Mouse (Mus musculus) heart, adult 11 months (tissue): Measurements from ENCODE around the gene Bcl11a.

Experiments used
- DNase-seq: peaks from one replicate; pipeline ENCODE4 v3.0.0; 2022

Bcl11a gene

DNA sequence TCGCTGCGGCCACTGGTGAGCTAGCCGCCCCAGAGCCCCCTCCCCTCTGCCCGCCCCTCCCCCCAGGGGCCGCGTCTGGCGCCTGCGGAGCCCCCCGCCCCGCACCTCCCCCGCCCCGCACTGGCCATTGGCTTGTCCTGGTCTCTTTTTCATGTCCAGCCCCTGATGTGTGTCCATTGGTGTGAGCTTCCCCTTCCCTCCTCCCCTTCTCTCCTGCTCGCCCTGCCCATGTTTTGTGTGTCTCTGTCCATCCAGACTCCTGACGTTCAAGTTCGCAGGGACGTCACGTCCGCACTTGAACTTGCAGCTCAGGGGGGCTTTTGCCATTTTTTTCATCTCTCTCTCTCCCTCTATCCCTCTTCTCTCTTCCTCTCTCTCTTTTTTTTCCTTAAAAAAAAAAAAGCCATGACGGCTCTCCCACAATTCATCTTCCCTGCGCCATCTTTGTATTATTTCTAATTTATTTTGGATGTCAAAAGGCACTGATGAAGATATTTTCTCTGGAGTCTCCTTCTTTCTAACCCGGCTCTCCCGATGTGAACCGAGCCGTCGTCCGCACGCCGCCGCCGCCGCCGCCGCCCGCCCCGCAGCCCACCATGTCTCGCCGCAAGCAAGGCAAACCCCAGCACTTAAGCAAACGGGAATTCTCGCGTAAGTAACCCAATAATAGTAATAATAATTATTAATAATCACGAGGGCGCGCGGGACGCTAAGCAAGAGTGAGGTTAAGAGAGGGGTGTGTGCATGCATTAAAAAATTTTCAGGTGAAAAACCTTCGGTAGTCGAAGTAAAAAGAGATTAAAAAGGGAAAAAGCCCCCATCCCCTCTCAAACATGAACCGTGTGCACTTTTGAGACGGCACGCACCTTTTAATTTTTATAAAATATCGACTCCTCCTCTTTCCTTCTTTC lies at the start of gene Bcl11a:
Bcl11a (plus strand) TSS at position 262 of the 911 bp plus-strand sequence.
- peak; percentile 96 for DNase-seq

- peak; percentile 70 for DNase-seq
Observed at GRCm38 (mm10) chr11:24044025-24044424, 33.8 kb upstream of the Bcl11a start.

- DNase-seq, result peak; percentile 95
Observed at GRCm38 (mm10) chr11:24049226-24050031, 28.4 kb upstream of the Bcl11a start.

- peak; percentile 73 for DNase-seq
Observed at GRCm38 (mm10) chr11:24050032-24050757, 27.7 kb upstream of the Bcl11a start.

GRCm38 (mm10) chr11:24052882-24053281 lies 25.0 kb upstream of the Bcl11a start:
- peak; percentile 79 for DNase-seq

- DNase-seq, result no peak
Observed at GRCm38 (mm10) chr11:24059137-24059536, 18.7 kb upstream of the Bcl11a start.

- DNase-seq, result no peak
Observed at GRCm38 (mm10) chr11:24060428-24060827, 17.4 kb upstream of the Bcl11a start.

DNA sequence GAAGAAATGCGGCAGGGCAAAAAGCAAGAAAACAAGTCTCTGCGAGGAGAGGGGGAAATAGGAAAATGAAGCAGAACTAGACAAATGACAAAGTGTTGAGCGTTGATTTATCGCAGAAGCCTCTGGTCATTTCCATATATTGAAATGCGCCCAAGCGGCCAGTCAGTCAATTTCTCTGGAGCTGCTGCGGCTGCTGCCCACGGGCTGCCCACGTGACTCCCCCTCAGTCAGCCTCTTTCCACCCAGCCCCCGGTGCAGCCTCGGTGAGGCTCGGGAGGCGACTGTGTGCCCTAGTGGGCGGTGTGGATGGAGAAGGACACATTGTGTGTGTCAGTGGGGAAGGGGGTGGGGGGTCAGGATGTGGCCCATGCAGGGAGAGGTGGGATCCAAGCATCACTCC lies 16.0 kb upstream of the Bcl11a start:
- no peak for DNase-seq

- DNase-seq, result no peak
Observed at GRCm38 (mm10) chr11:24062495-24063096, 15.3 kb upstream of the Bcl11a start.

- peak; percentile 72 for DNase-seq
Observed at GRCm38 (mm10) chr11:24064221-24064620, 13.6 kb upstream of the Bcl11a start.

DNA sequence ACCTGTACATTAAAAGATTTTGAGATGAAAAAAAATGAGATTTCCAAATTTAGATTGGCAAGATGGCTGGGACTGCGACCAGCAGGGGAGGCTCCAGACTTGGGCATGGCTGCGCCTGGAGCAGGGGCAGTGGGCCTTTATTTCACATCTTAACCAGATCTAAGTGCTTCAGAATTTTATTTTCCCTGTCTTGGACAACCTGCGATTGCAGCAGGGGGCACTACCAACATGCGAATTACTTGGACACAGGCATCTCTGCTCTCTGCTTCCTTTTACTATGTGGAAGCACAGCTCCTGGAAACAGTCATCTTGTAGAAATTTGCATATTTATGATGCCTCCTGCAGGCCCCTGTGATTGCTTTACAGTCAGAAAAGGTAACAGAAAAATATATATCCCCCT lies 12.5 kb upstream of the Bcl11a start:
- peak; percentile 56 for DNase-seq

- DNase-seq, result no peak
Observed at GRCm38 (mm10) chr11:24074021-24074591, 3.8 kb upstream of the Bcl11a start.

GRCm38 (mm10) chr11:24074634-24075104 lies 3.2 kb upstream of the Bcl11a start, which contains the start of gene A830031A19Rik:
TSS of gene A830031A19Rik (minus strand) at chr11:24075054.
- no peak for DNase-seq

DNA sequence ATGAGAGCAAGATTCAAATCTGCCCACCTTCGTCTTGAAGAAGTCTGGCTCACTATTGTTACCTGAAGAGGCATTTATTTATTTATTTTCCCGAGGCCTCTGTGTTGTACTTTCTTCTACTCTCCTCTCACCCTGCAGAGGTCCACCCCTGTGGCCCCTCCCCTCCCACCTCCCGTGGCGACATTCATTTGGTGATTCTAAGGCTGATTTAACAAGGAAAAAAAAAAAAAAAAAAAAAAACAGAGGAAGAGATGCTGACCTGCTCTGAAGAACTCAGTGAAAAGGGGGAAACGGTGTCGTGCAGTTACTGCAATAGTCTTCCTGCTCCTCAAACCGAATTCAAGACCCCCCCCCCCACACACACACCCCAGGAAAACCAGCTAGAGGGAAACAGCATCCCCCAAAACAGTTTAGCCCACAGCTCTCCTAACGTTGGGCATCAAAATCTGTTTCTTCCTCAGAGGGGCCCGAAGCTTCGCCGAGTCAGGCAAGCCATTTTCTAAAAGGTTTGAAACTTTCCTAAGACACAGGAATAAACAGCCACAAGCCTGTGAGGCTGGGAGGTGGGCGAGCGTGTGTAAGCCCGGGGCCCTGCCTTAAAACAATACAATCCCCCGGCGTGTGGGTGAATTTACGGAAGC lies 2.2 kb upstream of the Bcl11a start:
- DNase-seq, result no peak

DNA sequence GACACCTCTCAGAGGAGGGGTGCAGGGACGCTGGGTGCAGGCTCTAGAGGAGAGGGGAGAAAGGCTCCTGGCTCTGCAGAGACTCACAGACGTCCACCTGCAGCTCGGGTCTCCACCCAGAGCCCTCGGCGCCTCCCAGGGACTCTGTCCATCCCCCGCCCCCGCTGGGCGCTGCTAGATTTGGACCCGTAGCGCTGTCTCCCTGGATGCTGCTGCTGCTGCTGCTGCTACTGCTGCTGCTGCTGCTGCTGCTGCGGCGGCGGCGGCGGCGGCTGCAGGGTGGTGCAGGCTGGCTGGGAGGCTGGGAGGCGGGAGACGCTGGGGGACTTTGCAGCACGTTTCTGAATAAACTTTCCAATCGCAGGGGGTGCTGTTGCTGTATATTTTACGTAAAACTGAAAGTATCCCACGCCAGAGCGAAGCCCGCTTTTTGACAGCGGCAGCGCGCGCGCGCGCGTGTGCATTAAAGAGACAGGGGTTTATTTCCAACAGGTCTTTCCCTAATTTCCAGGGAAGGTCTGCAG lies 1.7 kb upstream of the Bcl11a start:
- DNase-seq, result peak; percentile 90

GRCm38 (mm10) chr11:24076821-24077730 lies 780 bp upstream of the Bcl11a start:
- DNase-seq, result peak; percentile 94

GRCm38 (mm10) chr11:24078706-24079316 lies 955 bp downstream of the Bcl11a start:
- DNase-seq, result peak; percentile 85

- DNase-seq, result peak; percentile 88
Observed at GRCm38 (mm10) chr11:24079392-24080391, 1.8 kb downstream of the Bcl11a start.
